ENCODE assay signal across 23 mouse cellular contexts in genomic region chr1:64937692-64938091, GRCm38 (mm10).
"Had no signal": no experiment of that assay in that cellular context is flagged by ENCODE, and none has a peak within 500 bp of the region (broad histone marks: within the 10 kb centered on the region; RNA-seq: fewer than 3 reads in every experiment).

No protein-coding gene starts in this region.

- H3K27me3 ChIP-seq: heart, embryonic 12.5 days; hindbrain, embryonic 12.5 days; limb, embryonic 13.5 days; limb, embryonic 15.5 days; liver, embryonic 12.5 days had no signal

- H3K9ac ChIP-seq: heart, embryonic 12.5 days; hindbrain, embryonic 12.5 days; hindbrain, embryonic 14.5 days; limb, embryonic 13.5 days; limb, embryonic 15.5 days; liver, embryonic 12.5 days; liver, embryonic 14.5 days had no signal

- DNase-seq: gastrocnemius, adult 2 months; gastrocnemius, postnatal 10 days; gastrocnemius, postnatal 25 days; heart, postnatal 10 days; heart, postnatal 4 days; kidney, adult 18-20 months; kidney, adult 8-10 months; kidney, postnatal 10 days; kidney, postnatal 25 days; kidney, postnatal 4 days; layer of hippocampus, postnatal 36 days; left cerebral cortex, postnatal 4 days; lung, adult 18-20 months had no signal

- H3K4me1 ChIP-seq: heart, embryonic 12.5 days; hindbrain, embryonic 10.5 days; hindbrain, embryonic 12.5 days; limb, embryonic 13.5 days; limb, embryonic 15.5 days; liver, embryonic 12.5 days had no signal

- H3K36me3 ChIP-seq: liver, embryonic 12.5 days had no signal

- H3K4me3 ChIP-seq: gastrocnemius, adult 2 months; heart, embryonic 10.5 days; heart, embryonic 12.5 days; hindbrain, embryonic 10.5 days; hindbrain, embryonic 12.5 days; layer of hippocampus, adult 2 months; limb, embryonic 13.5 days; limb, embryonic 15.5 days; liver, embryonic 12.5 days had no signal

- H3K27ac ChIP-seq: gastrocnemius, adult 2 months; heart, embryonic 10.5 days; hindbrain, embryonic 10.5 days; hindbrain, embryonic 12.5 days; hindbrain, embryonic 14.5 days; layer of hippocampus, adult 2 months; limb, embryonic 13.5 days; limb, embryonic 15.5 days; liver, embryonic 12.5 days; liver, embryonic 14.5 days had no signal
